Mouse (Mus musculus): ENCODE data around the gene Ccdc24. TPM values are rescaled to one million over a fixed set of nuclear protein-coding genes. Genes with fewer than 3 reads are reported as not detected.

Gene Ccdc24
- total RNA-seq, 1 experiment, result 1.0 TPM

GRCm38 (mm10) chr4:117849506-117849905 lies 22.9 kb downstream of the Ccdc24 start:
- no peak overlapping the region for H3K27ac ChIP-seq (ENCODE audit: insufficient read depth, low read depth, low read length, poor library complexity, severe bottlenecking)
- in situ Hi-C loops (cut with MboI; ENCODE audit: low sequenced_read_pairs in 2 of 2, unreplicated experiment in 2 of 2), result loop anchor here in 1 of 2 experiments (25.0 kb wide), 1 partner anchor 238 kb away; no protein-coding TSS in a partner anchor

GRCm38 (mm10) chr4:117849063-117849462 lies 23.3 kb downstream of the Ccdc24 start:
- peaks cover 10% of the 10 kb centered on the region; the same call in 1 of the 2 replicates for H3K36me3 ChIP-seq (ENCODE audit: control insufficient read depth, insufficient read depth, low read length, poor library complexity, severe bottlenecking)
- in situ Hi-C loops (cut with MboI; ENCODE audit: low sequenced_read_pairs in 2 of 2, unreplicated experiment in 2 of 2), result loop anchor here in 1 of 2 experiments (25.0 kb wide), 1 partner anchor 238 kb away; no protein-coding TSS in a partner anchor
- no peak for DNase-seq (ENCODE audit: low read depth, low spot score)
- no peak overlapping the region for H3K27ac ChIP-seq (ENCODE audit: insufficient read depth, low read depth, low read length, poor library complexity, severe bottlenecking)
- H3K4me1 ChIP-seq (ENCODE audit: control insufficient read depth in 2 of 2, insufficient read depth in 2 of 2, low read length in 2 of 2, poor library complexity in 1 of 2), result no peaks in the 10 kb centered on the region
- H3K4me3 ChIP-seq (ENCODE audit: insufficient read depth in 1 of 2, low read depth in 1 of 2, low read length in 2 of 2, poor library complexity in 1 of 2, severe bottlenecking in 1 of 2), result no peak overlapping the region
- TF ChIP-seq ZNF384 (IDR thresholded peaks at IDR 0.05; ENCODE audit: low read depth, low read length) (no peak), MAFK (IDR thresholded peaks at IDR 0.05; ENCODE audit: insufficient read depth, low read depth, low read length) (no peak), ZC3H11A (IDR thresholded peaks at IDR 0.05; ENCODE audit: borderline replicate concordance, low read depth, low read length) (no peak), CHD2 (IDR thresholded peaks at IDR 0.05; ENCODE audit: low read depth, low read length) (no peak), HCFC1 (IDR thresholded peaks at IDR 0.05; ENCODE audit: borderline replicate concordance, insufficient read depth, low read length) (no peak)
- H3K9me3 ChIP-seq (ENCODE audit: control insufficient read depth, insufficient read depth, low read depth, low read length), result no peaks in the 10 kb centered on the region
- no peak overlapping the region for H3K9ac ChIP-seq (ENCODE audit: insufficient read depth, low read depth, low read length, poor library complexity, severe bottlenecking)

More at GRCm38 (mm10) chr4:117849506-117849905, 22.9 kb downstream of the Ccdc24 start:
- no peak for DNase-seq (ENCODE audit: low read depth, low spot score)
- Histone ChIP-seq H3K9me3 (ENCODE audit: control insufficient read depth, insufficient read depth, low read depth, low read length) (no peaks in the 10 kb centered on the region), H3K9ac (ENCODE audit: insufficient read depth, low read depth, low read length, poor library complexity, severe bottlenecking) (no peak overlapping the region), H3K36me3 (ENCODE audit: control insufficient read depth, insufficient read depth, low read length, poor library complexity, severe bottlenecking) (peaks cover 10% of the 10 kb centered on the region; the same call in 1 of the 2 replicates), H3K4me3 (ENCODE audit: insufficient read depth in 1 of 2, low read depth in 1 of 2, low read length in 2 of 2, poor library complexity in 1 of 2, severe bottlenecking in 1 of 2) (no peak overlapping the region), H3K4me1 (ENCODE audit: control insufficient read depth in 2 of 2, insufficient read depth in 2 of 2, low read length in 2 of 2, poor library complexity in 1 of 2) (no peaks in the 10 kb centered on the region)
- TF ChIP-seq ZNF384 (IDR thresholded peaks at IDR 0.05; ENCODE audit: low read depth, low read length), result no peak
- TF ChIP-seq ZC3H11A (IDR thresholded peaks at IDR 0.05; ENCODE audit: borderline replicate concordance, low read depth, low read length), result no peak
- no peak for TF ChIP-seq CHD2 (IDR thresholded peaks at IDR 0.05; ENCODE audit: low read depth, low read length)
- TF ChIP-seq MAFK (IDR thresholded peaks at IDR 0.05; ENCODE audit: insufficient read depth, low read depth, low read length), result no peak
- TF ChIP-seq HCFC1 (IDR thresholded peaks at IDR 0.05; ENCODE audit: borderline replicate concordance, insufficient read depth, low read length), result no peak

GRCm38 (mm10) chr4:117847011-117847410 lies 25.3 kb downstream of the Ccdc24 start:
- DNase-seq (ENCODE audit: low read depth, low spot score), result no peak
- Histone ChIP-seq H3K4me1 (ENCODE audit: control insufficient read depth in 2 of 2, insufficient read depth in 2 of 2, low read length in 2 of 2, poor library complexity in 1 of 2) (no peaks in the 10 kb centered on the region), H3K27ac (ENCODE audit: insufficient read depth, low read depth, low read length, poor library complexity, severe bottlenecking) (no peak overlapping the region), H3K36me3 (ENCODE audit: control insufficient read depth, insufficient read depth, low read length, poor library complexity, severe bottlenecking) (peaks cover 14% of the 10 kb centered on the region; the same call in 1 of the 2 replicates), H3K9ac (ENCODE audit: insufficient read depth, low read depth, low read length, poor library complexity, severe bottlenecking) (no peak overlapping the region), H3K4me3 (ENCODE audit: insufficient read depth in 1 of 2, low read depth in 1 of 2, low read length in 2 of 2, poor library complexity in 1 of 2, severe bottlenecking in 1 of 2) (no peak overlapping the region), H3K9me3 (ENCODE audit: control insufficient read depth, insufficient read depth, low read depth, low read length) (no peaks in the 10 kb centered on the region)
- TF ChIP-seq CHD2 (IDR thresholded peaks at IDR 0.05; ENCODE audit: low read depth, low read length), result no peak
- in situ Hi-C loops (cut with MboI; ENCODE audit: low sequenced_read_pairs in 2 of 2, unreplicated experiment in 2 of 2), result loop anchor here in 1 of 2 experiments (25.0 kb wide), 1 partner anchor 240 kb away; no protein-coding TSS in a partner anchor

- H3K27ac ChIP-seq (ENCODE audit: insufficient read depth, low read depth, low read length, poor library complexity, severe bottlenecking), result no peak overlapping the region
- no peaks in the 10 kb centered on the region for H3K4me1 ChIP-seq (ENCODE audit: control insufficient read depth in 2 of 2, insufficient read depth in 2 of 2, low read length in 2 of 2, poor library complexity in 1 of 2)
- in situ Hi-C loops (cut with MboI; ENCODE audit: low sequenced_read_pairs in 2 of 2, unreplicated experiment in 2 of 2), result loop anchor here in 1 of 2 experiments (25.0 kb wide), 1 partner anchor 241 kb away; no protein-coding TSS in a partner anchor
- no peak for TF ChIP-seq ZC3H11A (IDR thresholded peaks at IDR 0.05; ENCODE audit: borderline replicate concordance, low read depth, low read length)
- no peak for TF ChIP-seq MAFK (IDR thresholded peaks at IDR 0.05; ENCODE audit: insufficient read depth, low read depth, low read length)
- TF ChIP-seq HCFC1 (IDR thresholded peaks at IDR 0.05; ENCODE audit: borderline replicate concordance, insufficient read depth, low read length), result no peak
- TF ChIP-seq CHD2 (IDR thresholded peaks at IDR 0.05; ENCODE audit: low read depth, low read length), result no peak
- no peak for TF ChIP-seq ZNF384 (IDR thresholded peaks at IDR 0.05; ENCODE audit: low read depth, low read length)
- H3K4me3 ChIP-seq (ENCODE audit: insufficient read depth in 1 of 2, low read depth in 1 of 2, low read length in 2 of 2, poor library complexity in 1 of 2, severe bottlenecking in 1 of 2), result no peak overlapping the region
- H3K9me3 ChIP-seq (ENCODE audit: control insufficient read depth, insufficient read depth, low read depth, low read length), result no peaks in the 10 kb centered on the region
- peaks cover 14% of the 10 kb centered on the region; the same call in 1 of the 2 replicates for H3K36me3 ChIP-seq (ENCODE audit: control insufficient read depth, insufficient read depth, low read length, poor library complexity, severe bottlenecking)
- no peak for DNase-seq (ENCODE audit: low read depth, low spot score)
- no peak overlapping the region for H3K9ac ChIP-seq (ENCODE audit: insufficient read depth, low read depth, low read length, poor library complexity, severe bottlenecking)
These were observed 26.1 kb downstream of the Ccdc24 start for GRCm38 (mm10) chr4:117846261-117846660.

Data from ES-E14 (cell line).